ENCODE assay signal across 9 mouse cellular contexts in genomic region chr4:47310812-47311211, GRCm38 (mm10). TPM values are rescaled to one million over a fixed set of nuclear protein-coding genes. Genes with fewer than 3 reads are reported as not detected.
A peak's percentile ranks its signal among the peaks of the same experiment; 100 is the strongest.
DNase-seq lines count a peak whose midpoint lies in the region; ATAC-seq and TF ChIP-seq lines count a peak whose summit lies in the region.
"Had no signal": no experiment of that assay in that cellular context is flagged by ENCODE, and none has a peak within 500 bp of the region (broad histone marks: within the 10 kb centered on the region; RNA-seq: fewer than 3 reads in every experiment).

No protein-coding gene starts in this region.

- WGBS in intestine, embryonic 15.5 days, result 58% methylated on average over 6 of the region's 6 CpGs
- WGBS in stomach, postnatal 0 days, result 41% methylated on average over 6 of the region's 6 CpGs
- 77% methylated on average over 6 of the region's 6 CpGs for WGBS in forebrain, embryonic 14.5 days

- peak; percentile 86 for DNase-seq in ovary, adult 18-20 months (ENCODE audit: low spot score)
- no peak for DNase-seq in ovary, postnatal 14 days (ENCODE audit: low spot score)
- peak; percentile 40 to 75 for DNase-seq in adrenal gland, postnatal 4 days (ENCODE audit: low spot score in 2 of 2)
- DNase-seq in stomach, postnatal 0 days (ENCODE audit: low spot score), result peak; percentile 57
- DNase-seq in cerebellum, adult 9-10 months, result no peak
- no peak for DNase-seq in forebrain, embryonic 14.5 days (ENCODE audit: low spot score)
- DNase-seq in gastrocnemius, postnatal 10 days, result no peak

- H3K4me1 ChIP-seq in intestine, embryonic 15.5 days (replicated peaks), result 0 out of 2 replicates have a peak, but pooled peaks cover 3% of the 10 kb centered on the region
- H3K4me1 ChIP-seq in stomach, postnatal 0 days (replicated peaks; ENCODE audit: control insufficient read depth, insufficient read depth), result no peaks in the 10 kb centered on the region
- no peaks in the 10 kb centered on the region for H3K4me1 ChIP-seq in forebrain, embryonic 14.5 days (ENCODE audit: control insufficient read depth, insufficient read depth, low read length)

- H3K9ac ChIP-seq in intestine, embryonic 15.5 days, result no peak overlapping the region
- no peak overlapping the region for H3K9ac ChIP-seq in stomach, postnatal 0 days (ENCODE audit: low read length)
- no peak overlapping the region for H3K9ac ChIP-seq in forebrain, embryonic 14.5 days (ENCODE audit: low read length)
- H3K9ac ChIP-seq: kidney, embryonic 15.5 days had no signal

- H3K27ac ChIP-seq in intestine, embryonic 15.5 days, result no peak overlapping the region
- no peak overlapping the region for H3K27ac ChIP-seq in stomach, postnatal 0 days (replicated peaks)
- no peak overlapping the region for H3K27ac ChIP-seq in forebrain, embryonic 14.5 days (ENCODE audit: low read depth, low read length)
- H3K27ac ChIP-seq: kidney, embryonic 15.5 days had no signal

- no peak for TF ChIP-seq EP300 in stomach, postnatal 0 days (optimal IDR thresholded peaks at IDR 0.05)

- no peak overlapping the region for H3K4me2 ChIP-seq in intestine, embryonic 15.5 days (replicated peaks)
- no peak overlapping the region for H3K4me2 ChIP-seq in stomach, postnatal 0 days (replicated peaks; ENCODE audit: low read depth)
- no peak overlapping the region for H3K4me2 ChIP-seq in forebrain, embryonic 14.5 days (ENCODE audit: low read length)
- H3K4me2 ChIP-seq: kidney, embryonic 15.5 days had no signal

- H3K27me3 ChIP-seq in intestine, embryonic 15.5 days (replicated peaks), result no peaks in the 10 kb centered on the region
- H3K27me3 ChIP-seq in stomach, postnatal 0 days (ENCODE audit: control insufficient read depth, insufficient read depth, low read length), result no peaks in the 10 kb centered on the region
- H3K27me3 ChIP-seq in forebrain, embryonic 14.5 days (replicated peaks; ENCODE audit: control insufficient read depth, insufficient read depth, low read length), result no peaks in the 10 kb centered on the region
- H3K27me3 ChIP-seq: kidney, embryonic 15.5 days had no signal

- peak; percentile 76 for ATAC-seq in intestine, embryonic 15.5 days
- peak; percentile 81 for ATAC-seq in stomach, postnatal 0 days (ENCODE audit: low FRiP score, low TSS enrichment)
- no peak for ATAC-seq in forebrain, embryonic 14.5 days

- no peak overlapping the region for H3K4me3 ChIP-seq in intestine, embryonic 15.5 days (replicated peaks)
- no peak overlapping the region for H3K4me3 ChIP-seq in stomach, postnatal 0 days (ENCODE audit: low read depth, low read length)
- H3K4me3 ChIP-seq in forebrain, embryonic 14.5 days (ENCODE audit: low read depth, low read length), result no peak overlapping the region
- H3K4me3 ChIP-seq: kidney, embryonic 15.5 days had no signal

- no peak for TF ChIP-seq CTCF in stomach, postnatal 0 days (IDR thresholded peaks at IDR 0.05; ENCODE audit: low read depth)

- H3K9me3 ChIP-seq in intestine, embryonic 15.5 days, result no peaks in the 10 kb centered on the region
- no peaks in the 10 kb centered on the region for H3K9me3 ChIP-seq in stomach, postnatal 0 days (ENCODE audit: control insufficient read depth, low read length)
- no peaks in the 10 kb centered on the region for H3K9me3 ChIP-seq in forebrain, embryonic 14.5 days (replicated peaks; ENCODE audit: control insufficient read depth, low read length)
- H3K9me3 ChIP-seq: kidney, embryonic 15.5 days had no signal

- H3K36me3 ChIP-seq in intestine, embryonic 15.5 days, result no peaks in the 10 kb centered on the region
- H3K36me3 ChIP-seq in stomach, postnatal 0 days (ENCODE audit: control insufficient read depth, insufficient read depth, low read length), result peaks cover 2% of the 10 kb centered on the region; the same call in 1 of the 2 replicates
- H3K36me3 ChIP-seq in forebrain, embryonic 14.5 days (ENCODE audit: control insufficient read depth, insufficient read depth, low read length), result no peaks in the 10 kb centered on the region
- H3K36me3 ChIP-seq: kidney, embryonic 15.5 days had no signal

RNA-seq across cellular contexts. Expression of gene Tgfbr1, which starts 42.2 kb away (rescaled TPM):
- total RNA-seq in adrenal gland, postnatal 4 days (2021), result 10 to 100 TPM; 38.0 to 44.0 TPM
- 24.3 and 28.0 TPM in 2 replicates for polyA plus RNA-seq in intestine, embryonic 15.5 days (2015; fragmentation: Nextera tagmentation; extraction: Ambion mirVana)
- polyA plus RNA-seq in stomach, postnatal 0 days (2015; fragmentation: Nextera tagmentation; extraction: Ambion mirVana), result 8.7 and 9.4 TPM in 2 replicates
- 43.1 and 43.9 TPM in 2 replicates for polyA plus RNA-seq in forebrain, embryonic 14.5 days (2014; fragmentation: Nextera tagmentation; extraction: Ambion mirVana)
- 10 to 100 TPM; 24.3 to 30.5 TPM for total RNA-seq in gastrocnemius, postnatal 10 days (2021)

Comparison
In these comparisons a context has a peak if more than half of its experiments do, and no peak if none do; other contexts are left out.
1. DNase-seq: peak in ovary, adult 18-20 months (single experiment), adrenal gland, postnatal 4 days (2 of 2) and stomach, postnatal 0 days (single experiment); none in ovary, postnatal 14 days (single experiment), cerebellum, adult 9-10 months (single experiment), forebrain, embryonic 14.5 days (single experiment) and gastrocnemius, postnatal 10 days (single experiment).